Mouse (Mus musculus): ENCODE results near the gene Sec16a. TPM values are rescaled to one million over a fixed set of nuclear protein-coding genes. Genes with fewer than 3 reads are reported as not detected.
"Not testable (repeated sequence)": the region's sequence is repeated elsewhere in the genome, so short reads cannot be mapped to it uniquely, and the experiment has no call there.

Gene Sec16a
- polyA plus RNA-seq, 1 experiment from 2014 or later = 21.5 TPM

DNA sequence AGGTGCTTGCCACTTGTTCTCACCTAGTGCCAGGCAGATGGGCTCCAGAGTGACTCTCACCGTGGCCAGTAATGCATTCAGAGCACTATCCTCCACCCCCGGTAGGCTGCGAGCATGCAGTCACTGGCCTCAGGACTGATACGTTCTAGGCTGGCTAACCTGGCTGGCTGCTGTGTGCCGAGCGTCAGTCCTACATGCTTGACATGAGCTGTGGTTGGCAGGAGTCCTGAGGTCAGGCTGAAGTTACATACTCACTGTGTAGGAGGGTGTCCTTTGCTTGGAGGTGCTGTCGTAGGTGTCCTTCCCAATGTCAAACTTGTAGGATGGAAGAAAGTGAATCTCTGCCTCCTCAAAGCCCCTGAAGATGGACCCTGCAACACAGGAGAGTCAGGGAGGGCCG, 46.0 kb downstream of the Sec16a start:
- no peaks in the 10 kb centered on the region for H3K27me3 ChIP-seq (replicated peaks)
- H3K9me3 ChIP-seq = no peaks in the 10 kb centered on the region
- no peak overlapping the region for H3K4me3 ChIP-seq
- no peaks in the 10 kb centered on the region for H3K4me1 ChIP-seq
- 89% methylated on average over 8 of the region's 8 CpGs for WGBS
- no peak overlapping the region for H3K9ac ChIP-seq
- peaks cover 73% of the 10 kb centered on the region for H3K36me3 ChIP-seq (replicated peaks)
- no peak overlapping the region for H3K27ac ChIP-seq
- no peak overlapping the region for H3K4me2 ChIP-seq
- ATAC-seq (replicated peaks) = no peak; the same call in 1 of the 2 replicates

DNA sequence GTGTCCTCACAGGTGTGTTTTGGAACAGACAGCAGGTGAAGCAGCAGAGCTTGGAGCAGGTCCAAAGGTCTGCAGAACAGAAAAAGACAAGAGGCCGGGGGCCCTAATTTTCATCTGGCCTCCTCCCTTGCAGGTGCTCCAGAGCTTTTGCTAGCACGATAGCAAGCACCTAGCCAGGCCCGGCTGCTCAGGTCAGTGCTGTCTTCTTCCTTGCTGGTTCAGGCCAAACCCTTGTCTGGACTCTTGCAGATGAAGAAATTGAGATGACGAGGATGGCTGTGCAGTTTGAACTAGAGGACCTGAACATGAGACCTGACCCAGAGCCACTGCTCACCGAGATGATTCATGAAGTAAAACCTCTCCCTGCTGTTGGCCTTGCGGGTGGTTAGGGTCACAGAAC, 53.4 kb downstream of the Sec16a start:
- WGBS = 91% methylated on average over 6 of the region's 6 CpGs
- Histone ChIP-seq H3K27me3 (replicated peaks) (no peaks in the 10 kb centered on the region), H3K4me3 (no peak overlapping the region), H3K4me2 (no peak overlapping the region), H3K36me3 (replicated peaks) (peaks cover 60% of the 10 kb centered on the region), H3K4me1 (peaks cover 23% of the 10 kb centered on the region), H3K9ac (no peak overlapping the region), H3K27ac (no peak overlapping the region), H3K9me3 (no peaks in the 10 kb centered on the region)
- ATAC-seq (replicated peaks) = no peak

DNA sequence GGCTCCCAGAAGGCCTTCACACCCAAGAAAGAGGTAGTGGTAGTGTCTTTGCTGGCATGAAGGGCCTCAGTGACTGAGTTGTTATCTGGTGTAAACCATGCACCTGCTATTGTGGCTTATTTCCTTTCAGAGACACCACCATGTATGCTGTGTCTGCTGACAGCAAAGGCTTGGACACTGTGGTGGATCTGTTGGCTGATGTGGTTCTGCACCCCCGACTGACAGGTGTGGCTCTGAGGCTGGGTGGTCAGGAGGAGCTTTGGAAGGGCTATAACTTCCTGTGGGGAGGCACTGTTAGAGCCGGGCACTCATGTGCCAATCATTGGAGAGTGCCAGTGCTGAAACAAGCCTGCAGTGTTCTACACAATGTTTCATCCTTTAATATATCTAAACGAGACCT, 54.1 kb downstream of the Sec16a start:
- Histone ChIP-seq H3K36me3 (replicated peaks) (peaks cover 60% of the 10 kb centered on the region), H3K4me1 (peaks cover 23% of the 10 kb centered on the region), H3K27me3 (replicated peaks) (no peaks in the 10 kb centered on the region), H3K4me3 (no peak overlapping the region), H3K4me2 (peak overlapping the region; percentile 5; the same call in 1 of the 2 replicates), H3K9me3 (no peaks in the 10 kb centered on the region), H3K27ac (no peak overlapping the region), H3K9ac (no peak overlapping the region)
- ATAC-seq (replicated peaks) = no peak
- 89% methylated on average over 3 of the region's 3 CpGs for WGBS

DNA sequence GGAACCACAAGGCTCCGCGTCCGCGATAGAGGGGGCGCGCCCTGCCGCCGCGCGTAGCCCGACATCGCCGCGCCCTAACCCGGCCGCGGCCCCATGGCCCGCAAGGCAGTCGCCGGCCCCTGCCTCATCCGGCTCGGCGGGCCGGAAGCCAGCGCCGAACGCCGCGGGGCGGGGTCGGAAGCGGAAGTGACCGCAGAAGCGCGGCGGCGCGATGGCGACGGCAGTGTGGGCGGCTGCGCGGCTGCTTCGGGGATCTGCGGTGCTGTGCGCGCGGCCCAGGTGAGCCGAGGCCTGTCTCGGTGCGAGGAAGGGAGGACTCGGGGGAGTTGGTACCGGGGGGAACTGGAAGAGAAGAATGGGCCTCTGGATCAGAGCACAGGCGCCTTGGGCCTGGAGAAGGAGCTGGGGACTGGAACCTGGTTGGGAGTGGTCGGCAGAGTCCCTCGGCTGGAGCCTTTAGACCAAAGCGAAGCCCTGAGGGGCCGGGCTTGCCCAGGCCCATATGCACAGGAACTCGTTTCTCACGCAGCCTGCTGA, 55.8 kb downstream of the Sec16a start, which contains the start of the genes Entr1 and Pmpca:
Gene Entr1 (minus strand): TSS at position 163 of the 537 bp plus-strand sequence.
Gene Pmpca (plus strand): TSS at position 186 of the 537 bp plus-strand sequence.
- Histone ChIP-seq H3K4me2 (peak within 1 kb of the TSS; percentile 96), H3K27me3 (replicated peaks) (no peaks in the 10 kb centered on the region), H3K36me3 (replicated peaks) (peaks cover 60% of the 10 kb centered on the region), H3K4me3 (peak within 1 kb of the TSS; percentile 86), H3K9ac (peak within 1 kb of the TSS; percentile 90), H3K4me1 (peaks cover 23% of the 10 kb centered on the region), H3K27ac (peak within 1 kb of the TSS; percentile 77), H3K9me3 (no peaks in the 10 kb centered on the region)
- peak; percentile 93 for ATAC-seq (replicated peaks)
- under 1% methylated on average over 60 of the region's 60 CpGs for WGBS

DNA sequence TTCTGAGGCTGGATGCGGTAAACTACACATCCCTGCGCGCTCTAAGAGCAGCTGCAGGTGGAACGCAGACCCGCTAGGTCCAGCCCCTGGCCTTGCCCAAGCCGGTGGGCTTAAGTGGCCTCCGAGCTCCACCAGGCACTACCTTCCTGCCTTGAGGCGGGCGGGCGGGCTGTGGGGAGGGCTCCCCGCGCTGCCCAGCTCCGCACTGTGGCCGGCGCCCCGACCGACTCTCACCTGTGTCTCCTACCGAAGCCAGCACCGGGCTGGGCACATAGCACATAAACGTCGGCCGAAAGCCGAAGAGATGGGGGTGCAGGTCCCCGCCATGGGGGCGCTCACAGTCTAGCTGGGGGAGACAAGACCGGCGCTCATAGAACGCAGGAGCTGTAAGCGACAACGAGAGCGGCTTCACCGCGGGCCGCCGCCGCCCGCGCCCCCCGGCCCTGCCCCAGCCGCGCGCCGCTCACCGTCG, 56.3 kb downstream of the Sec16a start:
- peak overlapping the region; percentile 90 for H3K9ac ChIP-seq
- ATAC-seq (replicated peaks) = peak; percentile 59
- WGBS = under 1% methylated on average over 45 of the region's 45 CpGs
- H3K27ac ChIP-seq = peak overlapping the region; percentile 77
- peaks cover 23% of the 10 kb centered on the region for H3K4me1 ChIP-seq
- H3K4me2 ChIP-seq = peak overlapping the region; percentile 96
- peaks cover 59% of the 10 kb centered on the region for H3K36me3 ChIP-seq (replicated peaks)
- H3K9me3 ChIP-seq = no peaks in the 10 kb centered on the region
- H3K27me3 ChIP-seq (replicated peaks) = no peaks in the 10 kb centered on the region
- H3K4me3 ChIP-seq = peak overlapping the region; percentile 86

DNA sequence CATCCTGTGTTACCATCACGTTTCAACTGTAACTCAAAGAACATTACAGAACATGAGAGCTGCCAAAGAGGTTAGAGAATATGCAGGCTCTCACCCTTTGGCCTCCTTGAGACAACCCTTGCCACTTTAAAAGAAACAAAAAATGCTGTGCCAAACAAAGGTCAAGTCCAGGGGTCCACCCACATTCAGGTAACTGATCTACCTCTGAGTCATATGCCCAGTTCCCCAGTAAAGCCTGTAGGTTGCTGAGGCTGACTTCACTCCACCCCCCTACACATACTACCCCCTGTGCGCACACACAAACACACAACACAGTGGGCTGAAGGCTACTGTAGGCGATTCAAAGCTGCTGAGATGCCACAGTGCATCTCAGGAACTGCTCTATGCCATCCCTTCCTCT, 57.3 kb downstream of the Sec16a start:
- Histone ChIP-seq H3K4me1 (peaks cover 23% of the 10 kb centered on the region), H3K27ac (no peak overlapping the region), H3K4me2 (peak overlapping the region; percentile 96), H3K27me3 (replicated peaks) (no peaks in the 10 kb centered on the region), H3K4me3 (peak overlapping the region; percentile 86), H3K36me3 (replicated peaks) (peaks cover 56% of the 10 kb centered on the region), H3K9me3 (no peaks in the 10 kb centered on the region), H3K9ac (no peak overlapping the region)
- no peak for ATAC-seq (replicated peaks)
- 93% methylated on average over 3 of the region's 3 CpGs for WGBS

DNA sequence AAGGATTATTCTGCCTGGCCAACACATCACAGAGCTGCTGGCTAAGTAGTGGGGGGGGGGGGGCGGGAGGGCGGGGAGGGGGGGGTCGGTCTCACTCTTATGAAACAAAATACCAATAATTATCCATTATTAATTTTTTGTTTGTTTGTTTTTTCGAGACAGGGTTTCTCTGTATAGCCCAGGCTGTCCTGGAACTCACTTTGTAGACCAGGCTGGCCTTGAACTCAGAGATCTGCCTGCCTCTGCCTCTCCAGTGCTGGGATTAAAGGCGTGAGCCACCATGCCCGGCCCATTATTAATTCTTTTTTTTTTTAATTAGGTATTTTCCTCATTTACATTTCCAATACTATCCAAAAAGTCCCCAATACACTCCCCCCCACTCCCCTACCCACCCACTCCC, 64.1 kb downstream of the Sec16a start:
- WGBS = 32% methylated on average over 6 of the region's 6 CpGs

DNA sequence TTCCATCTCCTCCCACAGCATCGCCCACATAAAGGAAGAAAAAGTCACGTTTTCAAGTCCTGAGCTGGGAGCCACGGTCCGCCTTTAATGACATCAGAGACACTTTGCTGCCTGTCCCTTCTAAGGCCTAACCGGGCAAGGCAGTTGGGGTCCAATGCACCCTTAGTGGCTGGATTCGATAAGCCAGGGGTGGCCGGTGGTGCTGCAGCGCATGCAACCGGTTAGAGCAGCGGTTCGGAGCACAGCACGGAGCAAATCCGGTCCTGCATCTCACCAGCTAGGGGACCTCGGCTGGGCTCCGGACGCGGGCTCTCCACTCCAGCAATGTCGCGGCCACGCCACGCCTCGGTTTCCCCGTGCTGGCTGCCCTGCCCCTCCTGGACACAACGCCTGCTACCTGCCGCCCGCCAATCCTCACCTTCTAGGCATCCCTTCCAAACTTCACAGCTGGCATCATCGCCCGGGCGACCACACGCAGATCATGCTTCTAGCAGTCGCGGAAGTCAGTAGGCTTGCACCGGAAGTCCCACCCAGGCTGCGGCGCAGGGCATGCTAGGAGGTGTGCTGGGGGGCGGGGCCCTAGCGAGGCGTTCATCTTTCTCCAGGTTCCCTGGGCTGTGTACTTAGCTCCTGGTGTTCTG, 64.8 kb downstream of the Sec16a start, which contains the start of gene Snapc4:
Gene Snapc4 (minus strand): TSS at position 523 of the 641 bp plus-strand sequence.
- H3K27ac ChIP-seq = peak within 1 kb of the TSS; percentile 64
- H3K36me3 ChIP-seq (replicated peaks) = peaks cover 54% of the 10 kb centered on the region
- WGBS = 0% methylated on average over 38 of the region's 38 CpGs
- peak within 1 kb of the TSS; percentile 84 for H3K9ac ChIP-seq
- no peaks in the 10 kb centered on the region for H3K9me3 ChIP-seq
- H3K4me2 ChIP-seq = peak within 1 kb of the TSS; percentile 99
- peak within 1 kb of the TSS; percentile 87 for H3K4me3 ChIP-seq
- peaks cover 23% of the 10 kb centered on the region for H3K4me1 ChIP-seq
- H3K27me3 ChIP-seq (replicated peaks) = no peaks in the 10 kb centered on the region
- ATAC-seq (replicated peaks) = peak; percentile 98

More for the DNA sequence above, 64.1 kb downstream of the Sec16a start:
- Histone ChIP-seq H3K27ac (peak overlapping the region; percentile 64), H3K4me1 (peaks cover 23% of the 10 kb centered on the region), H3K9ac (peak overlapping the region; percentile 84), H3K4me2 (peak overlapping the region; percentile 99), H3K36me3 (replicated peaks) (peaks cover 56% of the 10 kb centered on the region), H3K4me3 (peak overlapping the region; percentile 87)
- H3K9me3 ChIP-seq; H3K27me3 ChIP-seq (replicated peaks): not testable (repeated sequence)
- peak; percentile 48 for ATAC-seq (replicated peaks)

DNA sequence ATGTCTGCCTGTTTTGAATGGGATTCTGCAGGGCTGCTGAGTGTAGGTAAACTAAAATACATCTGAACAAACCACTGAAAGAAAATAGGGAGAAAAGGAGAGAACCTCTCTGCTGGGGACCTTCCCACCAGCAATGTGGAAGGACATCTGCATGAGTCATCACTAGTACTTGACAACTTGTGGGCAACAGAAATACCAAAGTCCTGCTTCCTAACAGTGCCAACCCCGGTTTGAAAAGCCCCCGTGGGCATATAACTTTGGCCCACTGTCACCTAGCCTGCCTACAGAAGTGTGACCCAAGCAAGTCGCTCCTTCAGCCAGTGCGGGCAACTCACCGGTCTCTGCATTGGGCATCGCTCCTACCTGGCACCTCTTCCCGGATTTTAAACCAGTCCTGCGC, 72.6 kb downstream of the Sec16a start:
- H3K4me2 ChIP-seq = no peak overlapping the region
- H3K27me3 ChIP-seq (replicated peaks) = no peaks in the 10 kb centered on the region
- H3K9me3 ChIP-seq = no peaks in the 10 kb centered on the region
- H3K4me3 ChIP-seq = no peak overlapping the region
- H3K36me3 ChIP-seq (replicated peaks) = peaks cover 87% of the 10 kb centered on the region
- ATAC-seq (replicated peaks) = no peak
- H3K9ac ChIP-seq = no peak overlapping the region
- no peak overlapping the region for H3K27ac ChIP-seq
- H3K4me1 ChIP-seq = no peaks in the 10 kb centered on the region
- 96% methylated on average over 8 of the region's 8 CpGs for WGBS

DNA sequence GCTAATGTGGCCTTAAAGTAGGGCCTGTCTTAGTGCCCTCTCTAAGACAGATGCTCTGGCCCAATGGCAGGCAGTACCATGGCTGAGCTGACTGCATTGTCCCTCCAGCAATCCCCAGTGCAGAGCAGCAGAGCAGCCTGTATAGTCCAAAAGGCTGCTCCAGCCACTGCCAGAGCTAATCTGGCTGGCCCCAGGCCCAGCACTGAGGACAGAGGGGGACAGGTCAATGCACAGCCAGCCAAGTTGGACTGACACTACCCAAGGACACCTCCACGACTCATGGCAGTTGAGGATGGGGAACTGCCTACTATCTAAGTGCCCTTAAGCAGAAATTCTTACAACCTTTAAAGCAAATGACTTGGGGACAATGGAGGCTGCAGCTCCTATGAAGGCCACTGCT, 76.4 kb downstream of the Sec16a start:
- Histone ChIP-seq H3K9ac (no peak overlapping the region), H3K36me3 (replicated peaks) (peaks cover 79% of the 10 kb centered on the region), H3K9me3 (no peaks in the 10 kb centered on the region), H3K27ac (no peak overlapping the region), H3K4me3 (no peak overlapping the region), H3K4me1 (no peaks in the 10 kb centered on the region), H3K27me3 (replicated peaks) (no peaks in the 10 kb centered on the region), H3K4me2 (no peak overlapping the region)
- WGBS = 90% methylated on average over 1 of the region's 1 CpGs
- ATAC-seq (replicated peaks) = no peak

DNA sequence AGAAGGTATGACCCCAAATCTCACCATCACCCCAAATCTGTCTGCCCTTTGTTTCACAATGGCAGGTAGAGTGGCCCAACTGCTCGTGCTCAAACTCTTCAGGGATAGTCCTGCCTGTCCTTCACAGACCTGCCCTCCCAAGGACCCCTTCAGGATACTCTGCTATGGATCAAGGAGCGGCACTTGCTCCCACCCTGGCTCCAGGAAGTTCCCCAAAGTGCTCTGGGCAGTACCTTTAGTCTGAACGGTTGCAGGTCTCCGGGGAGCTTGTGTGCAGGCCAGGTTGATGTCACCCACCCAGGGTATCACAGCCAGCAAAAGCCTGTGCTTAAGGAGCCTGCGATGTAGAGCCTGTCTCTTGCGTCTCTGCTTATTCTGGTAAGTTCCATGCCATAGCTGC, 77.1 kb downstream of the Sec16a start:
- WGBS = 95% methylated on average over 6 of the region's 6 CpGs
- Histone ChIP-seq H3K36me3 (replicated peaks) (peaks cover 72% of the 10 kb centered on the region), H3K9me3 (no peaks in the 10 kb centered on the region), H3K27ac (no peak overlapping the region), H3K4me2 (no peak overlapping the region), H3K4me3 (no peak overlapping the region), H3K4me1 (no peaks in the 10 kb centered on the region), H3K27me3 (replicated peaks) (no peaks in the 10 kb centered on the region), H3K9ac (no peak overlapping the region)
- ATAC-seq (replicated peaks) = no peak

DNA sequence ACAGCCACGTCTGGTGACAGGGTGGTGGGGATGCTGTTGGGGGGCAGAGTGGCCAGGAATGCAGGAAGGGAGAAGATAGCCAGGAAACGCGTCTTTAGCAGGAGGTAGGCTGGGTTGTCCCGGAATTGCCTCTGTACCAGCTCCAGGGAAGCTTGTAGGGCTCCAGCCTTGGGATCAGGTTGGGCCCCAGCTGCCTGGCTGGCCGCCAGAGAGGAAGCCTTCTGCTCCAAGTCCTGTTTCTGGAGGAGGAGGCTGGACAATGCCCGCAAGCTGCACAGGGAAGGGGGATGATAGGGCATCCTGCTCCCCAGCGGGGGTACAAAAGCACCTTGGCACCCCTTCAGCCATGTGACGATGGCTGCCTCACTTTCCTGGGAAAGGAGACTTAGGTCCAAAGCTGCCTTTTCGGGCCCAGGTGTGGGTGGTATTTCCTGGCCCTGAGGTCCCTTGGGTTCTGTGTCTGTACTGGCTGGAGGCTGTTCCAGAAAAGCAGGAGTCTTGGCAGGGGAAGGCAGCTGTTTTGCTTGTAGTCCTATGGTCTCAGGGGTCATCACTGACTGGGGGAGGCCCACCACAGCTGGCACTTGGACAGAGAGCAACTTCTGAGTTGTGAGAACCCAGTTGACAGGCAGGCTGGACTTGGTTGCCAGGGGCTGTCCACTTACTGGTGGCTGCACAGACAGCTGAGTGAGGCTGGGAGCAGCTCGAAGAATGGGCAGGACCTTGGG, 80.1 kb downstream of the Sec16a start:
- 84% methylated on average over 10 of the region's 10 CpGs for WGBS
- no peak for ATAC-seq (replicated peaks)
- H3K4me3 ChIP-seq = no peak overlapping the region
- H3K36me3 ChIP-seq (replicated peaks) = peaks cover 43% of the 10 kb centered on the region
- H3K4me1 ChIP-seq = no peaks in the 10 kb centered on the region
- H3K4me2 ChIP-seq = no peak overlapping the region
- H3K9ac ChIP-seq = no peak overlapping the region
- no peaks in the 10 kb centered on the region for H3K9me3 ChIP-seq
- H3K27ac ChIP-seq = no peak overlapping the region
- no peaks in the 10 kb centered on the region for H3K27me3 ChIP-seq (replicated peaks)
